Mouse (Mus musculus): ENCODE measurements at regions not wholly inside any gene's neighbourhood (a gene's known extent, or its start where the extent isn't known, plus 50 kb on each side); places are given as distances from the start of the nearest gene placed in this dataset.

- WGBS = 63% methylated on average over 3 of the region's 3 CpGs
- no peak overlapping the region for H3K27ac ChIP-seq
- no peak overlapping the region for H3K4me2 ChIP-seq
- H3K9me3 ChIP-seq (replicated peaks) = no peaks in the 10 kb centered on the region
- H3K9ac ChIP-seq = no peak overlapping the region
- no peak overlapping the region for H3K4me3 ChIP-seq
- H3K4me1 ChIP-seq (replicated peaks) = no peaks in the 10 kb centered on the region
- H3K36me3 ChIP-seq = no peaks in the 10 kb centered on the region
- ATAC-seq (replicated peaks; ENCODE audit: insufficient number of reproducible peaks, insufficient read depth, low FRiP score, low read depth) = no peak
- H3K27me3 ChIP-seq = no peaks in the 10 kb centered on the region
These were observed 308.2 kb upstream of the Hnrnpa3 start for GRCm38 (mm10) chr2:75350902-75351301.

- 90% methylated on average over 5 of the region's 5 CpGs for WGBS
- Histone ChIP-seq H3K4me3 (no peak overlapping the region), H3K9me3 (replicated peaks) (no peaks in the 10 kb centered on the region), H3K27me3 (no peaks in the 10 kb centered on the region), H3K9ac (no peak overlapping the region), H3K36me3 (no peaks in the 10 kb centered on the region), H3K27ac (no peak overlapping the region), H3K4me2 (no peak overlapping the region), H3K4me1 (replicated peaks) (no peaks in the 10 kb centered on the region)
- ATAC-seq (replicated peaks; ENCODE audit: insufficient number of reproducible peaks, insufficient read depth, low FRiP score, low read depth) = no peak
These were observed 307.1 kb upstream of the Hnrnpa3 start for GRCm38 (mm10) chr2:75351965-75352364.

- 88% methylated on average over 4 of the region's 4 CpGs for WGBS
- H3K4me2 ChIP-seq = no peak overlapping the region
- no peaks in the 10 kb centered on the region for H3K9me3 ChIP-seq (replicated peaks)
- no peaks in the 10 kb centered on the region for H3K27me3 ChIP-seq
- no peak overlapping the region for H3K4me3 ChIP-seq
- H3K9ac ChIP-seq = no peak overlapping the region
- no peak for ATAC-seq (replicated peaks; ENCODE audit: insufficient number of reproducible peaks, insufficient read depth, low FRiP score, low read depth)
- H3K4me1 ChIP-seq (replicated peaks) = no peaks in the 10 kb centered on the region
- H3K36me3 ChIP-seq = no peaks in the 10 kb centered on the region
- H3K27ac ChIP-seq = no peak overlapping the region
These were observed 306.5 kb upstream of the Hnrnpa3 start for GRCm38 (mm10) chr2:75352564-75352963.

GRCm38 (mm10) chr2:75356691-75357375, 302.2 kb upstream of the Hnrnpa3 start:
- Histone ChIP-seq H3K27me3 (no peaks in the 10 kb centered on the region), H3K4me1 (replicated peaks) (no peaks in the 10 kb centered on the region), H3K27ac (no peak overlapping the region), H3K9ac (no peak overlapping the region), H3K4me2 (no peak overlapping the region), H3K4me3 (no peak overlapping the region), H3K9me3 (replicated peaks) (no peaks in the 10 kb centered on the region), H3K36me3 (no peaks in the 10 kb centered on the region)
- 64% methylated on average over 8 of the region's 8 CpGs for WGBS
- ATAC-seq (replicated peaks; ENCODE audit: insufficient number of reproducible peaks, insufficient read depth, low FRiP score, low read depth) = no peak

- H3K4me2 ChIP-seq = no peak overlapping the region
- no peak overlapping the region for H3K27ac ChIP-seq
- H3K36me3 ChIP-seq = no peaks in the 10 kb centered on the region
- 75% methylated on average over 2 of the region's 2 CpGs for WGBS
- no peaks in the 10 kb centered on the region for H3K9me3 ChIP-seq (replicated peaks)
- no peaks in the 10 kb centered on the region for H3K27me3 ChIP-seq
- no peak overlapping the region for H3K4me3 ChIP-seq
- no peaks in the 10 kb centered on the region for H3K4me1 ChIP-seq (replicated peaks)
- no peak overlapping the region for H3K9ac ChIP-seq
- no peak for ATAC-seq (replicated peaks; ENCODE audit: insufficient number of reproducible peaks, insufficient read depth, low FRiP score, low read depth)
These were observed 301.5 kb upstream of the Hnrnpa3 start for GRCm38 (mm10) chr2:75357516-75357915.

GRCm38 (mm10) chr2:75360936-75361335, 298.1 kb upstream of the Hnrnpa3 start:
- H3K4me3 ChIP-seq = no peak overlapping the region
- H3K9me3 ChIP-seq (replicated peaks) = no peaks in the 10 kb centered on the region
- ATAC-seq (replicated peaks; ENCODE audit: insufficient number of reproducible peaks, insufficient read depth, low FRiP score, low read depth) = no peak
- no peaks in the 10 kb centered on the region for H3K4me1 ChIP-seq (replicated peaks)
- H3K27ac ChIP-seq = no peak overlapping the region
- H3K4me2 ChIP-seq = no peak overlapping the region
- no peaks in the 10 kb centered on the region for H3K36me3 ChIP-seq
- WGBS = 74% methylated on average over 3 of the region's 3 CpGs
- H3K9ac ChIP-seq = no peak overlapping the region
- H3K27me3 ChIP-seq = no peaks in the 10 kb centered on the region

DNA sequence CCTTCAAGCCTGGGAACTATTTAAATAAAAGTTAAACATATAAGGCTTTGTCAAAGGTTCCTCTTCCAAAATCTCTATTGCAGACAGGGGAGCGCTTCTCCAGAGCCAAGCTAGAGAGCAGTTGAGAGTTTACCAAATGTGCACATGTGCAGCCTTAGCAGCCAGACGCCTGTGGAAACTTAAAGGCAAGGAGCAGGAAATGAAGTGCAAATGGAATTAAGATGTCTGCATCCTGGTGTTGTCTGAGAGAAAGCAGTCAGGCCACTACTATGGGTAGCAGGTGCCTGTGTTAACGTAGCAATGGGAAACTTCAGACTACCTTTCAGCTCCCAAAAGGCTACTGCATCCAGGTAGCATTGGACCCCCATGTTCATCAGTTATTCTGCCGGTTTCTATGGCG, 282.4 kb upstream of the Hnrnpa3 start:
- no peak overlapping the region for H3K4me2 ChIP-seq
- 70% methylated on average over 5 of the region's 5 CpGs for WGBS
- H3K9me3 ChIP-seq (replicated peaks) = no peaks in the 10 kb centered on the region
- no peak overlapping the region for H3K4me3 ChIP-seq
- H3K36me3 ChIP-seq = no peaks in the 10 kb centered on the region
- H3K27me3 ChIP-seq = no peaks in the 10 kb centered on the region; the same call in 1 of the 2 replicates
- H3K9ac ChIP-seq = no peak overlapping the region
- H3K27ac ChIP-seq = no peak overlapping the region
- no peak for ATAC-seq (replicated peaks; ENCODE audit: insufficient number of reproducible peaks, insufficient read depth, low FRiP score, low read depth)
- no peaks in the 10 kb centered on the region for H3K4me1 ChIP-seq (replicated peaks)

GRCm38 (mm10) chr2:75385551-75386263, 273.4 kb upstream of the Hnrnpa3 start:
- Histone ChIP-seq H3K4me1 (replicated peaks) (no peaks in the 10 kb centered on the region), H3K4me3 (no peak overlapping the region), H3K4me2 (no peak overlapping the region), H3K27me3 (no peaks in the 10 kb centered on the region), H3K36me3 (no peaks in the 10 kb centered on the region), H3K27ac (no peak overlapping the region), H3K9ac (no peak overlapping the region), H3K9me3 (replicated peaks) (no peaks in the 10 kb centered on the region)
- no peak for ATAC-seq (replicated peaks; ENCODE audit: insufficient number of reproducible peaks, insufficient read depth, low FRiP score, low read depth)
- 65% methylated on average over 7 of the region's 7 CpGs for WGBS

DNA sequence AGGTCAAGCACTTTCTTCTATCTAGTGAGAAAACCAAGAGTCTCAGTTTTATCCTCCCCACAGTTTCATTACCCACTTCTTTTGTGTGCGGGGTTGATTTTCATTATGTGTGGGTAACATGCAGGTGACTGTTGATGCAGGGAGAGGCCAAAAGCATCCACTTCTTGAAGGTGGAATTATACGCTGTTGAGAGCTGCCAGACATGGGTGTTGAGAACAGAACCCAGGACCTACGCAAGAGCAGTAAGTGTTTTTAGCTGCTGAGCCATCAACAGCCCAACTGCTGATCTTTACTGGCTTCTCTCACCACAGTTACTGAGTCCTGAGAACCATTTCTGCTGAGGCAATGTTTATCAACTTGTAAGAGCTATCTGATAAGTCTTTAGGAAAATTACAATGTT, 272.4 kb upstream of the Hnrnpa3 start:
- no peak overlapping the region for H3K4me2 ChIP-seq
- no peak for ATAC-seq (replicated peaks; ENCODE audit: insufficient number of reproducible peaks, insufficient read depth, low FRiP score, low read depth)
- no peak overlapping the region for H3K27ac ChIP-seq
- no peak overlapping the region for H3K9ac ChIP-seq
- no peaks in the 10 kb centered on the region for H3K36me3 ChIP-seq
- no peaks in the 10 kb centered on the region for H3K9me3 ChIP-seq (replicated peaks)
- 66% methylated on average over 3 of the region's 3 CpGs for WGBS
- no peak overlapping the region for H3K4me3 ChIP-seq
- H3K4me1 ChIP-seq (replicated peaks) = no peaks in the 10 kb centered on the region
- H3K27me3 ChIP-seq = no peaks in the 10 kb centered on the region

DNA sequence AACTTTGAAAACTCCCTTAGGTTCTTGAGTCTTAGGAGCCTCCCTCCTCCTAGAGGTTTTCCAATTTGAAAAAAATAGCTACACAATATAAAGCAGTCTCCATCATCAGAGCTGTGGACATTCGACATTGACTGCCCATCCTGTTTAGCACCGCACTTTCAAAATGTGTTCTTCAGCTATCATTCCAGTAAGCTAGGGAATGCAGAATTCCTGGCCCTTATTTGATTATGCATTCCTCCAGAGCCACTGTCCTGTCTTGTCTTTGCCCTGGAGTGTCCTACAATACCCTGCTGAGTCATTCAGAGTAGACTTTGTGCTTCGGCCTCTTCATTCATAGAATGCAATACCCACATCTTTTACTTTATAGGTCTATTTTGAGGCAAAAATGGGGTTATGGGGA, 267.0 kb upstream of the Hnrnpa3 start:
- no peak for ATAC-seq (replicated peaks; ENCODE audit: insufficient number of reproducible peaks, insufficient read depth, low FRiP score, low read depth)
- Histone ChIP-seq H3K4me1 (replicated peaks) (no peaks in the 10 kb centered on the region; the same call in 1 of the 2 replicates), H3K9ac (no peak overlapping the region), H3K9me3 (replicated peaks) (no peaks in the 10 kb centered on the region), H3K36me3 (no peaks in the 10 kb centered on the region), H3K27ac (no peak overlapping the region), H3K27me3 (no peaks in the 10 kb centered on the region), H3K4me2 (no peak overlapping the region), H3K4me3 (no peak overlapping the region)
- 76% methylated on average over 3 of the region's 3 CpGs for WGBS

DNA sequence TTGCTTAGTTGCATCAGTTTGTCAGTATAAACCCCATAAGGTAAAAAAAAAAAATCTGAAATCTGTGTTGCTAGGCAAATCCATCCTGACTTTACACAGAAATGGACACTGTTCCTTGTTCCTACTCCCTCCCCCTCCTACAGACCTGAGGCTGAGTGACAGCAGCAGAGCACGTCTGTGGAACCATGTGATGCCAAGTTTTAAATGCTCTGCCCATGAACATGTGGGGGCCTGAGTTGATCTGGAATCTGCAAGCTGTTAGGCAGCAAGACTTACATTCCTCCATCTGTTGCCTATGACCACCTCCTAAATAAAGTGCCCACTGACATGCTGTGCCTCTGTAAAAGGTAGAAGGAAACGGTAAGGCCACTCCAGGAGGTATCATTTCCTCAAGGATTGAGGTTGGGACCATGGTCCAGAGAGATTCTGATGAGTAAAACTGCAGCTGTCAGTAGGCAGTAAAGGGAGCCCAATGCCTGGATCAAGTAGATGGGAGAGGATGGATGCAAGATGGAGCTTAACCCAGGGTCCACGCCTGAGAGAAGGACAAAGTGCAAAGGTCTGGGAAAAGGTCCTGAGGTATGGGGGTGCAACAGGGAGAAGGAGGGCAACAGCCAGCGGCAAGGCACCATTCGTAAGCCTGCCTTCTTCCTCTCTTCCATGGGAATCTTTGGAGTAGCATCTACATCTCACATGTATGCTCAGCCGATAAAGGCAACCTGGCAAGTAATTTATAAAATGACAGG, 264.0 kb upstream of the Hnrnpa3 start:
- H3K4me2 ChIP-seq = no peak overlapping the region
- ATAC-seq (replicated peaks; ENCODE audit: insufficient number of reproducible peaks, insufficient read depth, low FRiP score, low read depth) = no peak
- H3K27me3 ChIP-seq = no peaks in the 10 kb centered on the region
- H3K9me3 ChIP-seq (replicated peaks) = no peaks in the 10 kb centered on the region
- H3K4me1 ChIP-seq (replicated peaks) = no peaks in the 10 kb centered on the region; the same call in 1 of the 2 replicates
- H3K36me3 ChIP-seq = no peaks in the 10 kb centered on the region
- WGBS = 73% methylated on average over 6 of the region's 6 CpGs
- no peak overlapping the region for H3K27ac ChIP-seq
- no peak overlapping the region for H3K9ac ChIP-seq
- no peak overlapping the region for H3K4me3 ChIP-seq
